Mouse (Mus musculus): ENCODE results near the gene Zfp618.

- TF ChIP-seq FLI1 (IDR thresholded peaks at IDR 0.05; ENCODE audit: low read length) = no peak
- no peak for TF ChIP-seq GATA1 (IDR thresholded peaks at IDR 0.05; ENCODE audit: borderline replicate concordance, low read length)
These were observed 205.7 kb downstream of the Zfp618 start for GRCm38 (mm10) chr4:63171122-63171521.
